Mouse (Mus musculus) midbrain, embryonic 14.5 days (tissue): ENCODE measurements at regions not wholly inside any gene's neighbourhood (a gene's known extent, or its start where the extent isn't known, plus 50 kb on each side); places are given as distances from the start of the nearest gene placed in this dataset.

Experiments used
- ATAC-seq: fragments of 200-750 bp; cut with Nextera tagmentation; 2 replicates; pipeline ENCODE4 v1.8.0; 2017; ENCODE audit warnings: moderate number of reproducible peaks, moderate library complexity; ENCODE audit not compliant: low FRiP score, low TSS enrichment
- DNase-seq: peaks from one replicate; pipeline ENCODE4 v3.0.0-alpha.2; 2015
- H3K27ac ChIP-seq: fragments of 300-500 bp; sonication (generic); replicated peaks from 2 replicates; pipeline ENCODE4 v1.5.1; 2014; ENCODE audit warnings: mild to moderate bottlenecking, low read depth, low read length, moderate library complexity
- H3K27me3 ChIP-seq: fragments of 300-500 bp; sonication (generic); 2 replicates; pipeline ENCODE4 v1.6.1; 2014; ENCODE audit warnings: low read length, control low read depth, mixed read lengths; ENCODE audit not compliant: control insufficient read depth, insufficient read depth
- H3K36me3 ChIP-seq: fragments of 300-500 bp; sonication (generic); 2 replicates; pipeline ENCODE4 v1.6.1; 2014; ENCODE audit warnings: low read length, control low read depth; ENCODE audit not compliant: control insufficient read depth, insufficient read depth
- H3K4me1 ChIP-seq: fragments of 300-500 bp; sonication (generic); 2 replicates; pipeline ENCODE4 v1.6.1; 2014; ENCODE audit warnings: mild to moderate bottlenecking, antibody characterized with exemption, low read length, control low read depth; ENCODE audit not compliant: control insufficient read depth, insufficient read depth
- H3K4me2 ChIP-seq: fragments of 300-500 bp; sonication (generic); 2 replicates; pipeline ENCODE4 v1.6.1; 2014; ENCODE audit warnings: mild to moderate bottlenecking, low read length, moderate library complexity
- H3K4me3 ChIP-seq: fragments of 300-500 bp; sonication (generic); replicated peaks from 2 replicates; pipeline ENCODE4 v1.5.1; 2014; ENCODE audit warnings: low read depth, low read length
- H3K9ac ChIP-seq: fragments of 300-500 bp; sonication (generic); replicated peaks from 2 replicates; pipeline ENCODE4 v1.6.1; 2014; ENCODE audit warnings: mild to moderate bottlenecking, low read length, moderate library complexity
- H3K9me3 ChIP-seq: fragments of 300-500 bp; sonication (generic); 2 replicates; pipeline ENCODE4 v1.6.1; 2016; ENCODE audit warnings: low read length, control low read depth, mixed read lengths; ENCODE audit not compliant: control insufficient read depth
- WGBS: fragments of 180-500 bp; shearing (Covaris S2); extraction: QIAGEN DNeasy Blood & Tissue Kit; methylation state at CpG from one replicate; pipeline ENCODE4 v1.1.7; 2014; 5-methylcytosine and 5-hydroxymethylcytosine counted together

GRCm38 (mm10) chr5:4484151-4484550, 273.7 kb downstream of the Fzd1 start:
- H3K36me3 ChIP-seq = no peaks in the 10 kb centered on the region
- H3K4me2 ChIP-seq = no peak overlapping the region
- peak overlapping the region; percentile 45 for H3K27ac ChIP-seq
- H3K9me3 ChIP-seq = no peaks in the 10 kb centered on the region
- WGBS = 49% methylated on average over 1 of the region's 1 CpGs
- H3K9ac ChIP-seq = no peak overlapping the region
- peaks cover 20% of the 10 kb centered on the region for H3K4me1 ChIP-seq
- no peaks in the 10 kb centered on the region for H3K27me3 ChIP-seq
- peak; percentile 13; the same call in 1 of the 2 replicates for ATAC-seq
- H3K4me3 ChIP-seq = no peak overlapping the region
- DNase-seq = no peak

GRCm38 (mm10) chr5:4474255-4474654, 282.1 kb downstream of the Mterf1b start:
- 94% methylated on average over 2 of the region's 2 CpGs for WGBS
- no peak overlapping the region for H3K4me3 ChIP-seq
- no peaks in the 10 kb centered on the region for H3K36me3 ChIP-seq
- H3K4me1 ChIP-seq = no peaks in the 10 kb centered on the region
- no peaks in the 10 kb centered on the region for H3K27me3 ChIP-seq
- H3K9me3 ChIP-seq = no peaks in the 10 kb centered on the region
- no peak for DNase-seq
- H3K4me2 ChIP-seq = no peak overlapping the region
- no peak for ATAC-seq
- H3K27ac ChIP-seq = no peak overlapping the region
- H3K9ac ChIP-seq = no peak overlapping the region
